Mouse (Mus musculus): ENCODE results near the gene Mdp1. TPM values are rescaled to one million over a fixed set of nuclear protein-coding genes. Genes with fewer than 3 reads are reported as not detected.

The Mdp1 gene
- polyA plus RNA-seq, 1 experiment from 2014 or later, result 46.2 TPM

- ATAC-seq, result no peak
- TF ChIP-seq CTCF (IDR thresholded peaks at IDR 0.05), result no peak
- TF ChIP-seq EP300 (IDR thresholded peaks at IDR 0.05), result no peak
- Histone ChIP-seq H3K27me3 (replicated peaks; ENCODE audit: insufficient read depth, low read length) (no peaks in the 10 kb centered on the region), H3K4me3 (ENCODE audit: low read depth, low read length) (no peak overlapping the region), H3K27ac (ENCODE audit: low read length) (no peak overlapping the region), H3K36me3 (ENCODE audit: insufficient read depth, low read length) (no peaks in the 10 kb centered on the region), H3K4me2 (replicated peaks; ENCODE audit: low read depth, low read length) (no peak overlapping the region), H3K9me3 (ENCODE audit: low read length) (no peaks in the 10 kb centered on the region), H3K4me1 (ENCODE audit: insufficient read depth, low read depth, low read length) (no peaks in the 10 kb centered on the region), H3K9ac (replicated peaks; ENCODE audit: low read depth) (no peak overlapping the region)
- no peak for DNase-seq (ENCODE audit: low spot score)
- WGBS, result 64% methylated on average over 4 of the region's 4 CpGs
These were observed 36.9 kb upstream of the Mdp1 start for GRCm38 (mm10) chr14:55697226-55697625.

DNA sequence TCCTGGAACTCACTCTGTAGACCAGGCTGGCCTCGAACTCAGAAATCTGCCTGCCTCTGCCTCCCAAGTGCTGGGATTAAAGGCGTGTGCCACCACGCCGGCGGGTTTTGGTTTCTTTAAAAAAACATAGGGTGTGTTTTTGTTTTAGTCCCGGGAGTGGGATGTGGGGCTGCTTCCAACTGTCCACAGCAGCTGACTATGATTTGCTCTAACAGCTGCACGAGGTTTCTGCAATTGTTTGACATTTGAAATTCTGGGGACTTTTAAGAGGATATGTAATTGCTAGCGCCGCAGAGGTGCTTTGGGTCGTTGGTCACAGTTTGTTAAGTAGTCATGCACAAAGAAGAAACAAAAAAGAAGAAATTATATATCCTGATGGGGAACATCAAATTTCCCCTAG lies 29.1 kb upstream of the Mdp1 start:
- H3K27me3 ChIP-seq (replicated peaks; ENCODE audit: insufficient read depth, low read length), result no peaks in the 10 kb centered on the region
- DNase-seq (ENCODE audit: low spot score) (no peak), ATAC-seq (no peak)
- no peak overlapping the region for H3K4me3 ChIP-seq (ENCODE audit: low read depth, low read length)
- H3K27ac ChIP-seq (ENCODE audit: low read length), result no peak overlapping the region
- no peaks in the 10 kb centered on the region for H3K4me1 ChIP-seq (ENCODE audit: insufficient read depth, low read depth, low read length)
- H3K9me3 ChIP-seq (ENCODE audit: low read length), result no peaks in the 10 kb centered on the region
- H3K9ac ChIP-seq (replicated peaks; ENCODE audit: low read depth), result no peak overlapping the region
- no peaks in the 10 kb centered on the region for H3K36me3 ChIP-seq (ENCODE audit: insufficient read depth, low read length)
- 71% methylated on average over 10 of the region's 10 CpGs for WGBS
- H3K4me2 ChIP-seq (replicated peaks; ENCODE audit: low read depth, low read length), result no peak overlapping the region
- TF ChIP-seq CTCF (IDR thresholded peaks at IDR 0.05) (no peak), EP300 (IDR thresholded peaks at IDR 0.05) (no peak)

GRCm38 (mm10) chr14:55682118-55682493 lies 21.8 kb upstream of the Mdp1 start:
- H3K9me3 ChIP-seq (ENCODE audit: low read length), result no peaks in the 10 kb centered on the region
- no peak for DNase-seq (ENCODE audit: low spot score)
- no peak for TF ChIP-seq CTCF (IDR thresholded peaks at IDR 0.05)
- no peak for TF ChIP-seq EP300 (IDR thresholded peaks at IDR 0.05)
- ATAC-seq, result peak; percentile 1; the same call in 1 of the 2 replicates
- H3K27ac ChIP-seq (ENCODE audit: low read length), result peak overlapping the region; percentile 87; the same call in 1 of the 2 replicates
- no peaks in the 10 kb centered on the region for H3K27me3 ChIP-seq (replicated peaks; ENCODE audit: insufficient read depth, low read length)
- WGBS, result 6% methylated on average over 3 of the region's 3 CpGs
- no peaks in the 10 kb centered on the region for H3K4me1 ChIP-seq (ENCODE audit: insufficient read depth, low read depth, low read length)
- peaks cover 21% of the 10 kb centered on the region for H3K36me3 ChIP-seq (ENCODE audit: insufficient read depth, low read length)
- H3K9ac ChIP-seq (replicated peaks; ENCODE audit: low read depth), result no peak overlapping the region
- H3K4me3 ChIP-seq (ENCODE audit: low read depth, low read length), result peak overlapping the region; percentile 73
- H3K4me2 ChIP-seq (replicated peaks; ENCODE audit: low read depth, low read length), result peak overlapping the region; percentile 77

DNA sequence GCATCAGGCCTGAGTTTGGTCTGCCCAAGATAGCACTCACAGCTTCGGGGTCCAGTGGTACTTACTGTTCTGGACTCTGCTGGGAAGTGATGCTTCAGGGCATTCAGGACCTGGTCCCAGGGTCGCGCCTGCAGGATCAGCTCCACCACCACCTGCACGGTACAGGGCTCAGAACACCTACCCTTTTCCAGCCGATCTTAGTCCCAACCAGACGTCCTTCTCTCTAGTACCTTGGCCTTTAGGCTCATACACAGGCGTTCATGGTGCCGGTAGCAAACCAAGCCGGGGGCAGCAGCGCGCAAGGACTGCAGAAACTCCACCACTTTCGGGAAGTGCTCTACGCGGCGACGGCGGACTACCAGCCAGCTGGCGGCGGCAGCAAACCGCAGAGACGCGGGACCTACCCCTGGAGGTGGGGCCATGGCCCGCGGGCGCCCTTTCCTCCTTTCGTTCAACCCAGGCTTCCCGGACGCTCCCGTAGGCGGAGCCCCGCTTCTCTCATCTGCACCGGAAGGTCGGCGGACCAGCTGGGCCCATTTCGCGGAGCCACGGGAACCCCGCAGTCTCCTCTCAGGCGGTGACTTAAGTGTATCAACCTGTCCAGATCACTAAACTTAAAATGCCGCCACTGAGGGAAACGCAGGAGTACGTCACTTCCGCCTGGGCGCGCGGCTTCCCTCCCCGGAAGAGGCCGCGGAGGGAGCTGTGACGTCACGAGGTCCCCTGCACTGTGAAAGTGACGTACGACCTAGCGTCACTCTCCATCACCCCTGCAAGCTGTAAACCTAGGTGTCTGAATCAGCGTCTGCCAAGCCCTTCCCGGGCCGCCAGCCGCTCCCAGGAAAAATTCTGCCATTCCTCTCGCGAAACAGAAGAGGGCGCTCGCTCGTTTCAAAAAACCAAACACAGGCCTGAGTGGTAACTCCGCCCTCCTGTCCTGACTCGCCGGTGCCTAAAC lies 21.1 kb upstream of the Mdp1 start, which contains the start of gene Tinf2:
Gene Tinf2 (minus strand): TSS at position 661 of the 958 bp plus-strand sequence.
- under 1% methylated on average over 65 of the region's 66 CpGs for WGBS
- H3K4me2 ChIP-seq (replicated peaks; ENCODE audit: low read depth, low read length), result peak within 1 kb of the TSS; percentile 77

DNA sequence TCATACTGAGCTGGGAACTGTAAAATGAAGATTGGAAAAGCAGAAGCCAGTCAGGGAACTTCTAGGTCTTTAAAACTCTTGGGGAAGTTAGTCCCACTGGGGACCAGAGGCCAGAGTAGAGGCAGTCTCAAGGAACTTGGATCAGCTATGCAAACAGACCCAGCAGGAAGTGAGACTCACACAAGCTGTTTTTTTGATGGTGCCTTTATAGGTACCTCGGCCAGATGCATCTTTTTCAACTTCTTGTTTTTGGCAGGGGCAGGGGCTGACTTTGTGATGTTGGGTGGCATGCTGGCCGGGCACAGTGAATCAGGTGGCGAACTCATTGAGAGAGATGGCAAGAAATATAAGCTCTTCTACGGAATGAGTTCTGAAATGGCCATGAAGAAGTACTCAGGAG lies 17.3 kb upstream of the Mdp1 start:
- Histone ChIP-seq H3K4me1 (ENCODE audit: insufficient read depth, low read depth, low read length) (no peaks in the 10 kb centered on the region), H3K4me2 (replicated peaks; ENCODE audit: low read depth, low read length) (no peak overlapping the region), H3K9ac (replicated peaks; ENCODE audit: low read depth) (no peak overlapping the region), H3K36me3 (ENCODE audit: insufficient read depth, low read length) (peaks cover 25% of the 10 kb centered on the region), H3K9me3 (ENCODE audit: low read length) (no peaks in the 10 kb centered on the region), H3K4me3 (ENCODE audit: low read depth, low read length) (no peak overlapping the region), H3K27ac (ENCODE audit: low read length) (no peak overlapping the region), H3K27me3 (replicated peaks; ENCODE audit: insufficient read depth, low read length) (no peaks in the 10 kb centered on the region)
- 77% methylated on average over 4 of the region's 4 CpGs for WGBS
- DNase-seq (ENCODE audit: low spot score) (no peak), ATAC-seq (no peak)
- no peak for TF ChIP-seq EP300 (IDR thresholded peaks at IDR 0.05)
- TF ChIP-seq CTCF (IDR thresholded peaks at IDR 0.05), result no peak

More for the DNA sequence above, 21.1 kb upstream of the Mdp1 start, which contains the start of gene Tinf2:
- TF ChIP-seq EP300 (IDR thresholded peaks at IDR 0.05), result peak; percentile 45
- TF ChIP-seq CTCF (IDR thresholded peaks at IDR 0.05), result peak; percentile 86
- Histone ChIP-seq H3K4me1 (ENCODE audit: insufficient read depth, low read depth, low read length) (no peaks in the 10 kb centered on the region), H3K9ac (replicated peaks; ENCODE audit: low read depth) (peak within 1 kb of the TSS; percentile 58), H3K9me3 (ENCODE audit: low read length) (no peaks in the 10 kb centered on the region), H3K4me3 (ENCODE audit: low read depth, low read length) (peak within 1 kb of the TSS; percentile 73), H3K27me3 (replicated peaks; ENCODE audit: insufficient read depth, low read length) (no peaks in the 10 kb centered on the region), H3K36me3 (ENCODE audit: insufficient read depth, low read length) (peaks cover 25% of the 10 kb centered on the region), H3K27ac (ENCODE audit: low read length) (peak within 1 kb of the TSS; percentile 87)
- DNase-seq (ENCODE audit: low spot score) (peak; percentile 98), ATAC-seq (peak; percentile 97)

DNA sequence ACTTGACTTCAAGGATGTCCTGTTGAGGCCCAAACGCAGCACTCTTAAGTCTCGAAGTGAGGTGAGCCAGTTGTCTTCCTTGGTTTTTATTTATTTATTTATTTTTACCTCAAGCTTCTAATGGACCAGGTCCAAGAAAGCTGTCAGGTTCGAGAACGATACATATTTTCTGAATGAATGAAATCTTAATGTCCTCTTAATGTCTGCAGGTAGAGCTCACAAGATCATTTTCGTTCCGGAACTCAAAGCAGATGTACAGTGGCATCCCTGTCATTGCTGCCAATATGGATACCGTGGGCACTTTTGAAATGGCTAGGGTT lies 12.4 kb upstream of the Mdp1 start:
- Histone ChIP-seq H3K4me1 (ENCODE audit: insufficient read depth, low read depth, low read length) (peaks cover 4% of the 10 kb centered on the region; the same call in 1 of the 2 replicates), H3K27ac (ENCODE audit: low read length) (no peak overlapping the region; the same call in 1 of the 2 replicates), H3K36me3 (ENCODE audit: insufficient read depth, low read length) (peaks cover 9% of the 10 kb centered on the region; the same call in 1 of the 2 replicates), H3K4me2 (replicated peaks; ENCODE audit: low read depth, low read length) (peak overlapping the region; percentile 83), H3K9ac (replicated peaks; ENCODE audit: low read depth) (no peak overlapping the region), H3K4me3 (ENCODE audit: low read depth, low read length) (peak overlapping the region; percentile 84; the same call in 1 of the 2 replicates), H3K27me3 (replicated peaks; ENCODE audit: insufficient read depth, low read length) (no peaks in the 10 kb centered on the region), H3K9me3 (ENCODE audit: low read length) (no peaks in the 10 kb centered on the region)
- DNase-seq (ENCODE audit: low spot score), result no peak
- ATAC-seq, result no peak
- TF ChIP-seq EP300 (IDR thresholded peaks at IDR 0.05) (peak; percentile 0; the same call in 1 of the 2 replicates), CTCF (IDR thresholded peaks at IDR 0.05) (no peak)
- 65% methylated on average over 7 of the region's 7 CpGs for whole genome bisulfite sequencing
